Mouse (Mus musculus): ENCODE data around the gene Hnf4a.
"Not testable (repeated sequence)": the region's sequence is repeated elsewhere in the genome, so short reads cannot be mapped to it uniquely, and the experiment has no call there.

Hnf4a gene

DNA sequence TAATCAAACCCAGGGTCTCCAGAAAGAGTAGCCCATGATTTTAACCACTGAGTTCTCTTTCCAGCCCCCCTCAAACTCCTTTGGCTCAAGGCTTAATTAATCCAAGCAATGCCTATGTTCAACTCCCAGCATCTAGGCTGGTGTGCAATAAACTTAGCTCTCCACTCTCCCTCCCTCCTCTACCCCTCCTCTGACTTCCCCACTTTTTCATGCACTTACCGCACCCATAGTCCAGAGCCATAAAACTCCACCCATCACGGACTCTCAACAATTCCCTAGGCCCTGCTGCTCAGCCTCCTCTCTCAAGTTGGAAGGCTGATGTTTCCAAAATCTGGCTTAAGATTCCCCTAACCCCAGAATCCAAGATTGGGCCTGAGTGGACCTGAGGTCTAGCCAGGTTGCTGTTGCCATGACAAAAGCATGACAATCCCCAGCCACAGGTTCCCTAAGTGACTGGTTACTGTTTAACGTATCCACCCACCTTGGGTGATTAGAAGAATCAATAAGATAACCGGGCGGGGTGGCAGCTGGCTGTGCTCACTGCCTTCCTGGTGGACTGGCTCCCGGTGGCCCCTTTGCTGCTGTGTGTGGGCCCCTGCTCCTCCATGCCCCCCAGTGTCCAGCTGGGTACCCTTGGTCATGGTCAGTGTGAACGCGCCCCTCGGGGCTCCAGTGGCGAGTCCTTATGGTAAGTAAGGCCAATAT, at the start of gene Hnf4a:
Gene Hnf4a (plus strand): TSS at position 509 of the 705 bp plus-strand sequence.
- in situ Hi-C loops (cut with MboI, MseI), result no loop called here

- in situ Hi-C loops (cut with MboI, MseI), result no loop called here
Measured at GRCm38 (mm10) chr2:163458539-163459265, 47.9 kb upstream of the Hnf4a start.

DNA sequence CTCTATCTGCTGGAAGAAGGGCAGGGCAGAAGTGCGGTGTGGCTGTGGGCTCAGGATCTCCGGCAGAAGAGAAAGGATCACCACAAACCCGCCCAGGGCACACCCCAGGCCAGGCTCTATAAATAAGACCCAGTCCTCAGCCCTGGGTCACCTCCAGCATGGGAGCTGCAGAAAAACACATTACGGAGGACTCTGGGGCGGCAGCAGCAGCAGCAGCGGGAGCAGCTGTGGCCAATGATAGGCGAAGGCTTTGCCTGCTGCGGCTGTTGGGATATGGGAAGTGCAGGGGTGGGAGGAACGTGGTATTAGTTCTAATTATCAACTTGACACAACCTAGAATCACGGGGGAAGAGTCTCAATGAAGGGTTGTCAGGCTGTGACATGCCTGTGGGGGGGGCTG, 47.2 kb upstream of the Hnf4a start:
- in situ Hi-C loops (cut with MboI, MseI), result no loop called here

GRCm38 (mm10) chr2:163460622-163461021, 46.0 kb upstream of the Hnf4a start:
- in situ Hi-C loops (cut with MboI, MseI), result no loop called here

GRCm38 (mm10) chr2:163461307-163461706, 45.3 kb upstream of the Hnf4a start:
- in situ Hi-C loops (cut with MboI, MseI), result not testable (repeated sequence)

DNA sequence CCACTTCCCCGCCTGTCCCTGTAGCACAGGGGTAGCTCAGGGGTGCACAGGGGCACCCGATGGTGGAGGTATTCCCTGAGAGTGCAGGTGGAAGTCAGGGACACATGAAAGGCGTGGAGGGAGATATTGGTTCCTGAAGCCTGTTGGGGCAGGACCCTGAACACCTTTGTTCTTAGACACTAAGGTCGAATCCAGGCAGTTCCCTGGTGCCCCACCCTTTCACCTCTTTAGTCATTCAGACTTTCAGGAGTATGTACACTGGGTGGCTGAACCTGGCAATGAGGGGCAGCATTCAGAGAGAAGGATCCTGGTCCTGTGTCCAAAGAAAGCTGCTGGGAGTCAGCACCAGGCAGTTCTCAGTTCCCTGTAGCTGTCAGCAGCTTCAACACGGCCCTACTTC, 44.2 kb upstream of the Hnf4a start:
- in situ Hi-C loops (cut with MboI, MseI), result no loop called here

- in situ Hi-C loops (cut with MboI, MseI), result no loop called here
Measured at GRCm38 (mm10) chr2:163462801-163463200, 43.8 kb upstream of the Hnf4a start.

GRCm38 (mm10) chr2:163463251-163463769, 43.3 kb upstream of the Hnf4a start:
- in situ Hi-C loops (cut with MboI, MseI), result no loop called here

DNA sequence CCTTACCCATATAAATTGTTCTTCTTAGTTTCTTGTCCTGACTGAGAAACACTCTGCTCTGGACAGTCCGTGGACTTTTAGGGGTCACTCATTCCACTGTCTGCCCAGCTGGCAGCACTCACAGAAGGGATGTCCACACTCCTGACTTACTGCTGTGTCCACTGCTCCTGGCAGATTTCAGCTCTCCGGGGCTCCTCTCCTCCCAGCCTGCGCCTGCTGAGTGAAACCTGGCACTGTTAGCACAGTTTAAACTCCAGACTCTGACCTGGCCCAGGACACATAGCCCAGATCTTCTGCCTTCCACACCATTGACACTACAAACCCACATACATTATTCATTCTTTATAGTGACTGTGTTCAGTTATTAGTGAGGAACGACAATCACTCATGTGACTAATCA, 42.6 kb upstream of the Hnf4a start:
- in situ Hi-C loops (cut with MboI, MseI), result no loop called here

DNA sequence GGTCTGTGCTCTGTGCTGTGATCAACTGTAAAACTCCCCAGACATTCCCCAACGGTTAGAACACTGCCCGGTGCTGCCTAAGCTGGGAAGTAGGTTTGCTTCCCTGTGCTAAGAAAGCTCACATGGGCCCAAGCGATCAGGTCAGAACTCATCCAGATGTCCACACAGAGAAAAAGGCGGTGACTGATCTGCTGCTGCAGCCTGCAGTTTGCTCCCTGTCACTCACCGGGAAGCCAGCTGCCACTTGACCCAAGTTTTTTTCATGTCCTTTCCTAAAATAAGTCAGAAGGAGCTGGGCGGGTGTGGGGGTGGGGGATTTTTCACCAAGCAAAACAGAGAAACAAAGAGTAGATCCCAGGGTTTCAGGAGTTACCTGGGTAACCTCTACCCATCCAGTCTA, 42.0 kb upstream of the Hnf4a start:
- in situ Hi-C loops (cut with MboI, MseI), result no loop called here

GRCm38 (mm10) chr2:163466771-163467170, 39.8 kb upstream of the Hnf4a start:
- in situ Hi-C loops (cut with MboI, MseI), result loop anchor here (5.0 kb wide), 1 partner anchor 34 kb away; no protein-coding TSS in a partner anchor

- in situ Hi-C loops (cut with MboI, MseI), result loop anchor here (5.0 kb wide), 1 partner anchor 35 kb away; no protein-coding TSS in a partner anchor
Measured at GRCm38 (mm10) chr2:163467585-163467984, 39.0 kb upstream of the Hnf4a start.

- in situ Hi-C loops (cut with MboI, MseI), result loop anchor here (5.0 kb wide), 1 partner anchor 37 kb away; no protein-coding TSS in a partner anchor
Measured at GRCm38 (mm10) chr2:163468866-163469265, 37.7 kb upstream of the Hnf4a start.

- in situ Hi-C loops (cut with MboI, MseI), result loop anchor here (5.0 kb wide), 1 partner anchor 37 kb away; no protein-coding TSS in a partner anchor
Measured at GRCm38 (mm10) chr2:163469711-163470110, 36.9 kb upstream of the Hnf4a start.

DNA sequence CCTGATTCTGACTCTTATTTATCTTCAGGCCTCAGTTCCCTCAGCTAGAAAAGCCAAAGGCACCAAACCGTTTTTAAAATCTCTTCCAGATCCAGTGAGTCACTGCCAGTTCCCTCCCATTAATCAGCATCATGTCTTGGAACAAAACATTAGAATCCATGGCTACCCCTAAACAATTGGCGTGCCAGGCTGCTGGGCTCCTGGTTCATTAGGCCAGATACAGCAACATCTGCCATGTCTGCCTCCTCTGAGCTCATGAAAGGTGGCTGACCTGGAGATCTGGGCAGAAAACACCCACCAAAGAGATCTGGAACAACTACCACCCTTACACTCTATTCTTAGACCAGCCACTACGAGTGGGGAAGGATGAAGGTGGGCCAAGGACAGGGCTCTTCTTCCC, 35.5 kb upstream of the Hnf4a start:
- in situ Hi-C loops (cut with MboI, MseI), result no loop called here

GRCm38 (mm10) chr2:163471710-163472465, 34.7 kb upstream of the Hnf4a start:
- in situ Hi-C loops (cut with MboI, MseI), result no loop called here

- in situ Hi-C loops (cut with MboI, MseI), result no loop called here
Measured at GRCm38 (mm10) chr2:163472466-163472851, 34.1 kb upstream of the Hnf4a start, which contains the start of gene Fitm2. TSS of gene Fitm2 (minus strand) at chr2:163472629.

DNA sequence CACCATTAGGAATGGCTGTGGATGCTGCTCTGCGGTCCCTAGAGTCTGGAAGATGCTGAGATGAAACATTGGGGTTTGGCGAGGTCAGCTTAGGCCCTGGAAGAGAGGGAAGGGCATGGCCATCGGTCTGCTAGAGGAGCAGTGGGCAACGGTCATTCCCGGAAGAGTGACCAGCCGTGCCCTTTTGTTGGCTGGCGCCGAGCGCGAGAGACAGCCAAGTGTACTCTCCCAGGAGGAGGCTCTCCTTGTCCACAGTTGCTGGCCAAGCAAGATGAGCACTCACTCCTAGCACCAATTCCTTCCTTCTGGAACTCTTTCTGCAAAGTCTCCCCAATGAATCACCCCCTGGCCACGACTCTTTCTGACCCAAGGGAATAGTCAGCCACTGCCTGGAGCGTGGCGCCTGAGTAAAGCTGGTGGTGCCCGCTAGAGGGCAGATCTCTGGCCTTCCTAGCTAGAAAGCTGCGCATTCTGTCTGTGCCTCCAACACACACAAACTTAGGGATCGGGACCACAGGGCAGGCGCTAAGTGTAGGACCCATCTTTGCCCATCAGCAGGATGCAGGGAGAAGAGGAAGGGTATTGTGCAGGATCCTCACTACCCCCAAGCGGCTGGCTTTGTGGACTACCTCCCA, 26.3 kb upstream of the Hnf4a start:
- in situ Hi-C loops (cut with MboI, MseI), result no loop called here

DNA sequence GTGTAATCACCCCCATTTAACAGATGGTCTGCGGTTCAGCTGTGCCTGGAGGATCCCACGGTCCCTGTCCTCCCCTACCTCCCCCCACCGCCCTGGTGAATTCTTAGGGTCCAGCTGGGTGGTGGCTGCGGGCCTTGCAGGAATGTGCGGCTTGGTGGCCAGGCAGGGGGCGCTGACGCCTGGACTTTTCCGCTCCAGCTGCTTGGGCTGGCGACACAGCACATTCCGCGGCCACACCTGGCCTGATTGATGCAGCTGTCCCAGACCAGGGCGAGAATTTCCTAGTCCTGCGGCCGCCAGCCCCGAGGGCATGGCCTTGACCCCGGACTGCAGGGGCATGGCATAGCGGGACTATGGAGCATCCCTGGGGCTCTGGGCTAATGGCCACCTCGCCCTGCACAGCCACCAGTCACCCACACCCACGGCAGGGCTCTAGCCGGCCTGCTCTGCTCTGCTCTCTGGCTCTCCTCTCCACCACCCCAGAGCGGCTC, 25.0 kb upstream of the Hnf4a start:
- in situ Hi-C loops (cut with MboI, MseI), result no loop called here

DNA sequence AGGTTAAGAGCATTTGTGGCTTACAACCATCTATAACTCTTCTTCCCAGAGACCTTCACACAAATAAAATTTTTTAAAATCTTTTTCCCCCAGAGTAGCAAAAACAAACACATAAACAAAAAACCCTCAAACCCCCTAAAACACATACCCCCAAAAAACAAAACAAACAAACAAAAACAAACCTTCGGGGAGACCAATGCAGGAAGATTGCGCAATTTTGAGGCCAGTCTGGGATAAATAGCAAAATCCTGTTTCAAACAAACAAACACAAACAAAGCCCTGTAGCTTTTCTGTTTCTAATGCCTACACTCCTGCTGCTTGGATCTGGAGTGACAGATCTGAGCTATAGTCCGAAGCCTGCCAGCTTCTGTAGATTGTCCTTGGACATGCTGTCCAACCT, 19.2 kb upstream of the Hnf4a start:
- in situ Hi-C loops (cut with MboI, MseI), result no loop called here

GRCm38 (mm10) chr2:163489725-163490291, 16.8 kb upstream of the Hnf4a start:
- in situ Hi-C loops (cut with MboI, MseI), result no loop called here

All from regulatory T cell (primary cell).